ENCODE assay signal across 9 mouse cellular contexts in genomic region chr17:84141691-84142090, GRCm38 (mm10). TPM values are rescaled to one million over a fixed set of nuclear protein-coding genes. Genes with fewer than 3 reads are reported as not detected.
A peak's percentile ranks its signal among the peaks of the same experiment; 100 is the strongest.
DNase-seq lines count a peak whose midpoint lies in the region; ATAC-seq and TF ChIP-seq lines count a peak whose summit lies in the region.
"Had no signal": no experiment of that assay in that cellular context is flagged by ENCODE, and none has a peak within 500 bp of the region (broad histone marks: within the 10 kb centered on the region; RNA-seq: fewer than 3 reads in every experiment).

No protein-coding gene starts in this region.

- WGBS in forebrain, embryonic 10.5 days, result 87% methylated on average over 6 of the region's 6 CpGs
- 85% methylated on average over 6 of the region's 6 CpGs for WGBS in forebrain, embryonic 14.5 days
- WGBS in liver, postnatal 0 days (ENCODE audit: insufficient replicate concordance), result 69% methylated on average over 6 of the region's 6 CpGs
- WGBS in forebrain, embryonic 16.5 days, result 80% methylated on average over 6 of the region's 6 CpGs

- ATAC-seq in forebrain, embryonic 14.5 days, result no peak
- ATAC-seq in common myeloid progenitor, adult 5-6 weeks (replicated peaks; ENCODE audit: low read depth, poor library complexity, severe bottlenecking), result peak; percentile 57
- ATAC-seq in hematopoietic stem cell, adult 5-6 weeks (replicated peaks in 1 of 2; ENCODE audit: insufficient read depth in 1 of 2, low FRiP score in 2 of 2, low TSS enrichment in 1 of 2, low read depth in 1 of 2, poor library complexity in 2 of 2, severe bottlenecking in 2 of 2), result peak; percentile 34 to 40
- ATAC-seq in liver, postnatal 0 days, result no peak
- no peak for ATAC-seq in forebrain, embryonic 16.5 days

- H3K36me3 ChIP-seq in forebrain, embryonic 10.5 days (replicated peaks), result no peaks in the 10 kb centered on the region
- no peaks in the 10 kb centered on the region for H3K36me3 ChIP-seq in forebrain, embryonic 14.5 days (ENCODE audit: control insufficient read depth, insufficient read depth, low read length)
- H3K36me3 ChIP-seq in liver, postnatal 0 days (replicated peaks; ENCODE audit: insufficient read depth, low read length), result no peaks in the 10 kb centered on the region
- H3K36me3 ChIP-seq in forebrain, embryonic 16.5 days (ENCODE audit: control insufficient read depth, insufficient read depth), result no peaks in the 10 kb centered on the region

- no peak overlapping the region for H3K4me3 ChIP-seq in forebrain, embryonic 10.5 days
- no peak overlapping the region for H3K4me3 ChIP-seq in forebrain, embryonic 14.5 days (ENCODE audit: low read depth, low read length)
- H3K4me3 ChIP-seq in liver, postnatal 0 days (ENCODE audit: low read depth, low read length), result no peak overlapping the region
- H3K4me3 ChIP-seq in forebrain, embryonic 16.5 days (replicated peaks; ENCODE audit: low read length), result no peak overlapping the region

- TF ChIP-seq EP300 in liver, postnatal 0 days (IDR thresholded peaks at IDR 0.05; ENCODE audit: low read depth), result no peak

- no peaks in the 10 kb centered on the region for H3K9me3 ChIP-seq in forebrain, embryonic 10.5 days
- no peaks in the 10 kb centered on the region for H3K9me3 ChIP-seq in forebrain, embryonic 14.5 days (replicated peaks; ENCODE audit: control insufficient read depth, low read length)
- no peaks in the 10 kb centered on the region for H3K9me3 ChIP-seq in liver, postnatal 0 days (ENCODE audit: low read length)
- no peaks in the 10 kb centered on the region for H3K9me3 ChIP-seq in forebrain, embryonic 16.5 days (ENCODE audit: control insufficient read depth, low read length)

- no peak for DNase-seq in forebrain, embryonic 10.5 days (ENCODE audit: extremely low spot score, low spot score)
- no peak for DNase-seq in forebrain, embryonic 14.5 days (ENCODE audit: low spot score)
- DNase-seq in liver, postnatal 0 days, result no peak
- DNase-seq in urinary bladder, adult 2 months (ENCODE audit: low spot score), result no peak
- no peak for DNase-seq in thymus, postnatal 36 days
- DNase-seq: cerebellum, adult 9-11 months had no signal

- H3K9ac ChIP-seq in forebrain, embryonic 14.5 days (ENCODE audit: low read length), result no peak overlapping the region
- no peak overlapping the region; the same call in 1 of the 2 replicates for H3K9ac ChIP-seq in liver, postnatal 0 days (replicated peaks)
- H3K9ac ChIP-seq in forebrain, embryonic 16.5 days (replicated peaks; ENCODE audit: low read depth, low read length), result no peak overlapping the region

- TF ChIP-seq CTCF in liver, postnatal 0 days (IDR thresholded peaks at IDR 0.05; ENCODE audit: low read depth), result no peak

- peaks cover 54% of the 10 kb centered on the region for H3K4me1 ChIP-seq in forebrain, embryonic 10.5 days
- no peaks in the 10 kb centered on the region; the same call in 1 of the 2 replicates for H3K4me1 ChIP-seq in forebrain, embryonic 14.5 days (ENCODE audit: control insufficient read depth, insufficient read depth, low read length)
- peaks cover 74% of the 10 kb centered on the region for H3K4me1 ChIP-seq in liver, postnatal 0 days (ENCODE audit: insufficient read depth)
- 0 out of 2 replicates have a peak, but pooled peaks cover 4% of the 10 kb centered on the region for H3K4me1 ChIP-seq in forebrain, embryonic 16.5 days (replicated peaks; ENCODE audit: control insufficient read depth, insufficient read depth, low read length)

- H3K4me2 ChIP-seq in forebrain, embryonic 14.5 days (ENCODE audit: low read length), result no peak overlapping the region
- H3K4me2 ChIP-seq in liver, postnatal 0 days (ENCODE audit: low read depth, low read length), result no peak overlapping the region
- no peak overlapping the region for H3K4me2 ChIP-seq in forebrain, embryonic 16.5 days (ENCODE audit: low read length)

- peak overlapping the region; percentile 68 for H3K27ac ChIP-seq in forebrain, embryonic 10.5 days
- no peak overlapping the region for H3K27ac ChIP-seq in forebrain, embryonic 14.5 days (ENCODE audit: low read depth, low read length)
- H3K27ac ChIP-seq in liver, postnatal 0 days (ENCODE audit: low read depth), result peak overlapping the region; percentile 85
- H3K27ac ChIP-seq in forebrain, embryonic 16.5 days (ENCODE audit: low read length), result no peak overlapping the region

- H3K27me3 ChIP-seq in forebrain, embryonic 10.5 days (ENCODE audit: poor library complexity, severe bottlenecking), result peaks cover 29% of the 10 kb centered on the region
- H3K27me3 ChIP-seq in forebrain, embryonic 14.5 days (replicated peaks; ENCODE audit: control insufficient read depth, insufficient read depth, low read length), result no peaks in the 10 kb centered on the region
- no peaks in the 10 kb centered on the region for H3K27me3 ChIP-seq in liver, postnatal 0 days (ENCODE audit: insufficient read depth, low read length)
- no peaks in the 10 kb centered on the region for H3K27me3 ChIP-seq in forebrain, embryonic 16.5 days (replicated peaks; ENCODE audit: control insufficient read depth, insufficient read depth, low read length)

RNA-seq across cellular contexts. Expression of gene Zfp36l2, which starts 46.1 kb away (rescaled TPM):
- 8.1 and 8.9 TPM in 2 replicates for polyA plus RNA-seq in forebrain, embryonic 10.5 days (2016; fragmentation: Nextera tagmentation; extraction: Ambion mirVana)
- 5.6 and 6.2 TPM in 2 replicates for polyA plus RNA-seq in forebrain, embryonic 14.5 days (2014; fragmentation: Nextera tagmentation; extraction: Ambion mirVana)
- total RNA-seq in common myeloid progenitor, adult 5-6 weeks (2017), result 197 and 277 TPM in 2 replicates
- total RNA-seq in hematopoietic stem cell, adult 5-6 weeks (2017), result 297 and 349 TPM in 2 replicates
- 7.6 and 7.7 TPM in 2 replicates for polyA plus RNA-seq in liver, postnatal 0 days (2015; fragmentation: Nextera tagmentation; extraction: Ambion mirVana)
- 67.9 and 84.3 TPM in 2 replicates for polyA plus RNA-seq in urinary bladder, adult 2 months (2012; rRNA removed)
- 3.4 and 4.2 TPM in 2 replicates for polyA plus RNA-seq in forebrain, embryonic 16.5 days (2015; fragmentation: Nextera tagmentation; extraction: Ambion mirVana)

Comparison
In these comparisons a context has a peak if more than half of its experiments do, and no peak if none do; other contexts are left out.
1. H3K27ac ChIP-seq: peak in forebrain, embryonic 10.5 days (single experiment) and liver, postnatal 0 days (single experiment); none in forebrain, embryonic 14.5 days (single experiment) and forebrain, embryonic 16.5 days (single experiment).
2. ATAC-seq: peak in common myeloid progenitor, adult 5-6 weeks (single experiment) and hematopoietic stem cell, adult 5-6 weeks (2 of 2); none in forebrain, embryonic 14.5 days (single experiment), liver, postnatal 0 days (single experiment) and forebrain, embryonic 16.5 days (single experiment).